In genomic region chr8:72493381-72493780, GRCm38 (mm10) we compare ENCODE assay signal across 8 mouse cellular contexts. TPM values are rescaled to one million over a fixed set of nuclear protein-coding genes. Genes with fewer than 3 reads are reported as not detected.
DNase-seq lines count a peak whose midpoint lies in the region; ATAC-seq and TF ChIP-seq lines count a peak whose summit lies in the region.

No protein-coding gene starts in this region.

- TF ChIP-seq POLR2A in olfactory bulb, adult 2 months (IDR thresholded peaks at IDR 0.05; ENCODE audit: insufficient read depth, low read depth, low read length): no peak

- peaks cover 17% of the 10 kb centered on the region for H3K4me1 ChIP-seq in neural tube, embryonic 11.5 days (ENCODE audit: control insufficient read depth, insufficient read depth, low read length)
- H3K4me1 ChIP-seq in intestine, postnatal 0 days (replicated peaks; ENCODE audit: control insufficient read depth, insufficient read depth, low read length): peaks cover 2% of the 10 kb centered on the region; the same call in 1 of the 2 replicates
- H3K4me1 ChIP-seq in olfactory bulb, adult 2 months (ENCODE audit: control insufficient read depth, insufficient read depth, low read length): peaks cover 9% of the 10 kb centered on the region

- TF ChIP-seq CTCF in intestine, postnatal 0 days (IDR thresholded peaks at IDR 0.05; ENCODE audit: low read depth): no peak
- TF ChIP-seq CTCF in olfactory bulb, adult 2 months (IDR thresholded peaks at IDR 0.05; ENCODE audit: insufficient read depth, low read depth, low read length): no peak

- H3K36me3 ChIP-seq in neural tube, embryonic 11.5 days (ENCODE audit: control insufficient read depth, insufficient read depth, low read length): peaks cover 9% of the 10 kb centered on the region
- H3K36me3 ChIP-seq in intestine, postnatal 0 days (ENCODE audit: control insufficient read depth, insufficient read depth): peaks cover 39% of the 10 kb centered on the region

- peak overlapping the region; percentile 68 for H3K9ac ChIP-seq in neural tube, embryonic 11.5 days (ENCODE audit: low read length)
- peak overlapping the region; percentile 43 for H3K9ac ChIP-seq in intestine, postnatal 0 days (ENCODE audit: low read depth, low read length)

- no peak overlapping the region for H3K27ac ChIP-seq in neural tube, embryonic 11.5 days (ENCODE audit: low read depth, low read length)
- peak overlapping the region; percentile 52; the same call in 1 of the 2 replicates for H3K27ac ChIP-seq in intestine, postnatal 0 days (ENCODE audit: low read depth, low read length)
- H3K27ac ChIP-seq in olfactory bulb, adult 2 months (ENCODE audit: insufficient read depth, low read depth, low read length): no peak overlapping the region

- no peaks in the 10 kb centered on the region for H3K9me3 ChIP-seq in neural tube, embryonic 11.5 days (ENCODE audit: control insufficient read depth, low read length)
- H3K9me3 ChIP-seq in intestine, postnatal 0 days (ENCODE audit: control insufficient read depth): no peaks in the 10 kb centered on the region

- no peak for ATAC-seq in neural tube, embryonic 11.5 days (ENCODE audit: insufficient read depth, low FRiP score, low TSS enrichment)
- no peak for ATAC-seq in intestine, postnatal 0 days

- H3K27me3 ChIP-seq in neural tube, embryonic 11.5 days (ENCODE audit: control insufficient read depth, insufficient read depth, low read length): no peaks in the 10 kb centered on the region
- no peaks in the 10 kb centered on the region for H3K27me3 ChIP-seq in intestine, postnatal 0 days (replicated peaks; ENCODE audit: control insufficient read depth, insufficient read depth, low read length)

- peak; percentile 26 for DNase-seq in cerebellum, adult 11 months
- no peak for DNase-seq in cerebellum, postnatal 4 days (ENCODE audit: low spot score in 2 of 2)
- DNase-seq in neural tube, embryonic 11.5 days (ENCODE audit: low spot score): no peak
- DNase-seq in neural tube, embryonic 10.5 days (ENCODE audit: extremely low spot score, low spot score): no peak
- DNase-seq in ovary, postnatal 14 days (ENCODE audit: low spot score): no peak
- DNase-seq in urinary bladder, postnatal 4 days (ENCODE audit: low spot score in 2 of 2): no peak

- WGBS in neural tube, embryonic 11.5 days: 19% methylated on average over 8 of the region's 8 CpGs
- WGBS in intestine, postnatal 0 days: 7% methylated on average over 8 of the region's 8 CpGs
- 7% methylated on average over 8 of the region's 8 CpGs for WGBS in olfactory bulb, adult 2 months

- H3K4me2 ChIP-seq in neural tube, embryonic 11.5 days (ENCODE audit: low read depth): peak overlapping the region; percentile 80
- peak overlapping the region; percentile 90 for H3K4me2 ChIP-seq in intestine, postnatal 0 days (replicated peaks; ENCODE audit: low read depth)

- peak overlapping the region; percentile 91 for H3K4me3 ChIP-seq in neural tube, embryonic 11.5 days (ENCODE audit: low read depth, low read length)
- peak overlapping the region; percentile 95 for H3K4me3 ChIP-seq in intestine, postnatal 0 days (ENCODE audit: low read depth, low read length)
- H3K4me3 ChIP-seq in olfactory bulb, adult 2 months (ENCODE audit: insufficient read depth, low read depth, low read length): peak overlapping the region; percentile 69

RNA-seq across cellular contexts. Expression of gene Slc35e1, which starts 1.0 kb away (rescaled TPM):
- 13.6 and 14.6 TPM in 2 replicates for polyA plus RNA-seq in neural tube, embryonic 11.5 days (2014; fragmentation: Nextera tagmentation; extraction: Ambion mirVana)
- polyA plus RNA-seq in intestine, postnatal 0 days (2015; fragmentation: Nextera tagmentation; extraction: Ambion mirVana): 18.1 and 21.8 TPM in 2 replicates
- polyA plus RNA-seq in olfactory bulb, adult 2 months (2012; ENCODE audit: insufficient read depth, insufficient read length, low replicate concordance, missing spikeins): not detected in 2 replicates

RNA-seq across cellular contexts. Expression of gene Cherp, which starts 18.4 kb away (rescaled TPM):
- 78.6 and 81.6 TPM in 2 replicates for polyA plus RNA-seq in neural tube, embryonic 11.5 days (2014; fragmentation: Nextera tagmentation; extraction: Ambion mirVana)
- polyA plus RNA-seq in intestine, postnatal 0 days (2015; fragmentation: Nextera tagmentation; extraction: Ambion mirVana): 17.8 and 19.4 TPM in 2 replicates
- polyA plus RNA-seq in olfactory bulb, adult 2 months (2012; ENCODE audit: insufficient read depth, insufficient read length, low replicate concordance, missing spikeins): not detected in 2 replicates

RNA-seq across cellular contexts. Expression of gene 1700030K09Rik, which starts 49.7 kb away (rescaled TPM):
- 13.3 and 15.4 TPM in 2 replicates for polyA plus RNA-seq in neural tube, embryonic 11.5 days (2014; fragmentation: Nextera tagmentation; extraction: Ambion mirVana)
- 3.6 and 3.8 TPM in 2 replicates for polyA plus RNA-seq in intestine, postnatal 0 days (2015; fragmentation: Nextera tagmentation; extraction: Ambion mirVana)
- polyA plus RNA-seq in olfactory bulb, adult 2 months (2012; ENCODE audit: insufficient read depth, insufficient read length, low replicate concordance, missing spikeins): not detected in 2 replicates

RNA-seq across cellular contexts. Expression of gene Calr3, which starts 49.7 kb away (rescaled TPM):
- polyA plus RNA-seq in neural tube, embryonic 11.5 days (2014; fragmentation: Nextera tagmentation; extraction: Ambion mirVana): 1.2 and 1.9 TPM in 2 replicates
- polyA plus RNA-seq in intestine, postnatal 0 days (2015; fragmentation: Nextera tagmentation; extraction: Ambion mirVana): 0.46 and 0.55 TPM in 2 replicates
- not detected in 2 replicates for polyA plus RNA-seq in olfactory bulb, adult 2 months (2012; ENCODE audit: insufficient read depth, insufficient read length, low replicate concordance, missing spikeins)

RNA-seq across cellular contexts. Expression of gene Med26, which starts 54.7 kb away (rescaled TPM):
- 14.6 and 16.6 TPM in 2 replicates for polyA plus RNA-seq in neural tube, embryonic 11.5 days (2014; fragmentation: Nextera tagmentation; extraction: Ambion mirVana)
- 6.4 and 7.8 TPM in 2 replicates for polyA plus RNA-seq in intestine, postnatal 0 days (2015; fragmentation: Nextera tagmentation; extraction: Ambion mirVana)
- polyA plus RNA-seq in olfactory bulb, adult 2 months (2012; ENCODE audit: insufficient read depth, insufficient read length, low replicate concordance, missing spikeins): not detected in 2 replicates

Comparison
In these comparisons a context has a peak if more than half of its experiments do, and no peak if none do; other contexts are left out.
1. RNA of gene Slc35e1, which starts 1.0 kb away (polyA plus RNA-seq): 18.1 to 21.8 TPM in intestine, postnatal 0 days and 13.6 to 14.6 TPM in neural tube, embryonic 11.5 days; not detected in olfactory bulb, adult 2 months; every median in the first group is over 10 times any median in the second.
2. Peak in every context shown above with its lines, with median percentiles within 50 percentile points of each other: H3K4me3 ChIP-seq.